Mouse (Mus musculus) MEL (cell line): Measurements from ENCODE around the gene Cnot4. TPM values are rescaled to one million over a fixed set of nuclear protein-coding genes. Genes with fewer than 3 reads are reported as not detected.

Experiments
- DNase-seq: peaks from one replicate; pipeline ENCODE4 v3.0.0; 2011; ENCODE audit warnings: low read depth, low spot score
- H3K27ac ChIP-seq: 2 replicates; pipeline ENCODE4 v1.5.1; 2012; ENCODE audit warnings: low read depth, mild to moderate bottlenecking, control low read depth, low read length, moderate library complexity; ENCODE audit not compliant: control insufficient read depth
- H3K27me3 ChIP-seq, 2 experiments: fragments of 150-350 bp in 1 of 2; sonication (generic) in 1 of 2; 2 replicates each; pipeline ENCODE4 v1.6.1; 2012; ENCODE audit warnings: low read length in 2 of 2, mild to moderate bottlenecking in 2 of 2, improper control_type of control experiment in 1 of 2, moderate library complexity in 1 of 2; ENCODE audit not compliant: insufficient read depth in 2 of 2, control insufficient read depth in 1 of 2
- H3K36me3 ChIP-seq, 2 experiments: 2 replicates each; pipeline ENCODE4 v1.6.1; 2012 to 2014; ENCODE audit warnings: low read length in 2 of 2, improper control_type of control experiment in 1 of 2, inconsistent platforms in 1 of 2, mild to moderate bottlenecking in 1 of 2; ENCODE audit not compliant: insufficient read depth in 2 of 2, control insufficient read depth in 1 of 2
- H3K4me1 ChIP-seq, 2 experiments: fragments of 150-350 bp in 1 of 2; sonication (generic) in 1 of 2; 2 replicates each; pipeline ENCODE4 v1.6.1; 2012; ENCODE audit warnings: low read length in 2 of 2, improper control_type of control experiment in 1 of 2, mild to moderate bottlenecking in 1 of 2; ENCODE audit not compliant: insufficient read depth in 2 of 2, control insufficient read depth in 1 of 2
- H3K4me3 ChIP-seq, 2 experiments: fragments of 150-350 bp in 1 of 2; sonication (generic) in 1 of 2; 2 replicates each; pipeline ENCODE4 v1.5.1; 2012; ENCODE audit warnings: low read depth in 2 of 2, low read length in 2 of 2, mild to moderate bottlenecking in 2 of 2, moderate library complexity in 2 of 2, control low read depth in 1 of 2, improper control_type of control experiment in 1 of 2; ENCODE audit not compliant: control insufficient read depth in 1 of 2, insufficient read depth in 1 of 2
- H3K79me2 ChIP-seq: 2 replicates; pipeline ENCODE4 v1.6.1; 2012; ENCODE audit warnings: mild to moderate bottlenecking, low read length, moderate library complexity; ENCODE audit not compliant: control insufficient read depth, poor library complexity, insufficient read depth
- H3K9ac ChIP-seq: 2 replicates; pipeline ENCODE4 v1.6.1; 2012; ENCODE audit warnings: low read depth, mild to moderate bottlenecking, control low read depth, low read length, moderate library complexity; ENCODE audit not compliant: control insufficient read depth, poor library complexity, severe bottlenecking
- H3K9me3 ChIP-seq: fragments of 150-350 bp; sonication (generic); replicated peaks from 2 replicates; pipeline ENCODE4 v1.6.1; 2012; ENCODE audit warnings: mild to moderate bottlenecking, low read length, improper control_type of control experiment, moderate library complexity; ENCODE audit not compliant: insufficient read depth
- BHLHE40 ChIP-seq: IDR thresholded peaks from 2 replicates; pipeline ENCODE4 v1.6.1; 2012; ENCODE audit warnings: low read depth, mild to moderate bottlenecking, inconsistent platforms, low read length, improper control_type of control experiment, borderline replicate concordance
- CHD1 ChIP-seq: IDR thresholded peaks from 2 replicates; pipeline ENCODE4 v1.6.1; 2012; ENCODE audit warnings: low read depth, mild to moderate bottlenecking, inconsistent platforms, low read length, improper control_type of control experiment
- EP300 ChIP-seq, 2 experiments: IDR thresholded peaks; 2 replicates each; pipeline ENCODE4 v1.6.1; 2011; ENCODE audit warnings: improper control_type of control experiment in 2 of 2, low read length in 2 of 2, low read depth in 1 of 2, mild to moderate bottlenecking in 1 of 2
- ETS1 ChIP-seq: IDR thresholded peaks from 2 replicates; pipeline ENCODE4 v1.6.1; 2012; ENCODE audit warnings: low read depth, mild to moderate bottlenecking, inconsistent platforms, low read length, improper control_type of control experiment, moderate library complexity
- GATA1 ChIP-seq: IDR thresholded peaks from 2 replicates; pipeline ENCODE4 v1.6.1; 2011; ENCODE audit warnings: low read depth, low read length, improper control_type of control experiment
- JUND ChIP-seq: IDR thresholded peaks from 2 replicates; pipeline ENCODE4 v1.6.1; 2011; ENCODE audit warnings: low read depth, mild to moderate bottlenecking, improper control_type of control experiment, low read length
- MAFK ChIP-seq: IDR thresholded peaks from 2 replicates; pipeline ENCODE4 v1.6.1; 2011; ENCODE audit warnings: low read depth, mild to moderate bottlenecking, low read length, improper control_type of control experiment, borderline replicate concordance
- MAX ChIP-seq: IDR thresholded peaks from 2 replicates; pipeline ENCODE4 v1.6.1; 2011; ENCODE audit warnings: low read length, improper control_type of control experiment
- MAZ ChIP-seq: IDR thresholded peaks from 2 replicates; pipeline ENCODE4 v1.6.1; 2012; ENCODE audit warnings: low read depth, mild to moderate bottlenecking, inconsistent platforms, low read length, improper control_type of control experiment
- MXI1 ChIP-seq: IDR thresholded peaks from 2 replicates; pipeline ENCODE4 v1.6.1; 2011; ENCODE audit warnings: mild to moderate bottlenecking, low read depth, low read length, improper control_type of control experiment
- MYB ChIP-seq: IDR thresholded peaks from 2 replicates; pipeline ENCODE4 v1.6.1; 2011; ENCODE audit warnings: mild to moderate bottlenecking, low read depth, low read length, improper control_type of control experiment
- POLR2A ChIP-seq, 2 experiments: IDR thresholded peaks; 2 replicates each; pipeline ENCODE4 v1.6.1; 2011 to 2012; ENCODE audit warnings: low read length in 2 of 2, mild to moderate bottlenecking in 2 of 2, control low read depth in 1 of 2, improper control_type of control experiment in 1 of 2, low read depth in 1 of 2, moderate library complexity in 1 of 2; ENCODE audit not compliant: control insufficient read depth in 1 of 2, insufficient read depth in 1 of 2, poor library complexity in 1 of 2
- POLR2AphosphoS2 ChIP-seq: IDR thresholded peaks from 2 replicates; pipeline ENCODE4 v1.6.1; 2011; ENCODE audit warnings: low read length, improper control_type of control experiment
- RAD21 ChIP-seq: IDR thresholded peaks from 2 replicates; pipeline ENCODE4 v1.6.1; 2011; ENCODE audit warnings: mild to moderate bottlenecking, low read depth, low read length, improper control_type of control experiment
- RCOR1 ChIP-seq: IDR thresholded peaks from 2 replicates; pipeline ENCODE4 v1.6.1; 2012; ENCODE audit warnings: low read depth, mild to moderate bottlenecking, inconsistent platforms, low read length, improper control_type of control experiment
- SMC3 ChIP-seq: IDR thresholded peaks from 2 replicates; pipeline ENCODE4 v1.6.1; 2011; ENCODE audit warnings: low read depth, low read length, improper control_type of control experiment
- TCF12 ChIP-seq: IDR thresholded peaks from 2 replicates; pipeline ENCODE4 v1.6.1; 2014; ENCODE audit warnings: low read depth, mild to moderate bottlenecking, inconsistent platforms, low read length, improper control_type of control experiment, moderate library complexity
- USF1 ChIP-seq: IDR thresholded peaks from 2 replicates; pipeline ENCODE4 v1.6.1; 2014; ENCODE audit warnings: low read depth, mild to moderate bottlenecking, inconsistent platforms, low read length, improper control_type of control experiment, moderate library complexity
- USF2 ChIP-seq, 2 experiments: IDR thresholded peaks; 2 replicates each; pipeline ENCODE4 v1.6.1; 2011 to 2012; ENCODE audit warnings: improper control_type of control experiment in 2 of 2, low read length in 2 of 2, borderline replicate concordance in 1 of 2, inconsistent platforms in 1 of 2, low read depth in 1 of 2, mild to moderate bottlenecking in 1 of 2; ENCODE audit not compliant: insufficient read depth in 1 of 2
- ZKSCAN1 ChIP-seq: IDR thresholded peaks from 2 replicates; pipeline ENCODE4 v1.6.1; 2012; ENCODE audit warnings: low read depth, mild to moderate bottlenecking, inconsistent platforms, low read length, improper control_type of control experiment, moderate library complexity
- ZMIZ1 ChIP-seq: IDR thresholded peaks from 2 replicates; pipeline ENCODE4 v1.6.1; 2012; ENCODE audit warnings: low read depth, mild to moderate bottlenecking, inconsistent platforms, low read length, improper control_type of control experiment, moderate library complexity
- ZNF384 ChIP-seq: IDR thresholded peaks from 2 replicates; pipeline ENCODE4 v1.6.1; 2012; ENCODE audit warnings: low read depth, mild to moderate bottlenecking, inconsistent platforms, low read length, improper control_type of control experiment
- polyA plus RNA-seq, 2 experiments: library from polyadenylated mRNA; stranded (reverse) in 1 of 2; unstranded in 1 of 2; fragments of >175 nt in 1 of 2; fragments of >200 nt in 1 of 2; gene quantifications; 2 replicates each; pipeline versions ENCODE4 v1.2.1 to v1.2.4; 2012; ENCODE audit warnings: low replicate concordance in 2 of 2, low read depth in 1 of 2; ENCODE audit not compliant: insufficient read length in 2 of 2, insufficient read depth in 1 of 2, missing spikeins in 1 of 2
- total RNA-seq: library from RNA; depleted of rRNA; stranded (reverse); fragments of 300-350 nt; gene quantifications from 2 replicates; pipeline ENCODE4 v1.2.3, GENCODE M21; 2012

The Cnot4 gene
- total and polyA plus RNA-seq, 3 experiments, result 6.2 to 41.9 (median 13.6) TPM

- Histone ChIP-seq H3K9ac (no peak overlapping the region), H3K4me3 (no peak overlapping the region), H3K36me3 (peaks cover 0 to 3% of the 10 kb centered on the region in 2 experiments; a peak in 1 of 4 replicates), H3K27ac (no peak overlapping the region), H3K27me3 (no peaks in the 10 kb centered on the region), H3K79me2 (no peaks in the 10 kb centered on the region), H3K9me3 (no peaks in the 10 kb centered on the region), H3K4me1 (peaks cover 0 to 6% of the 10 kb centered on the region in 2 experiments; a peak in 2 of 4 replicates)
- TF ChIP-seq USF1, result no peak
- no peak for TF ChIP-seq MYB
- no peak for TF ChIP-seq MAX
- no peak for TF ChIP-seq ZKSCAN1
- no peak for TF ChIP-seq RAD21
- peak; percentile 58 for TF ChIP-seq ETS1
- peak; percentile 45; the same call in 1 of the 2 replicates for TF ChIP-seq TCF12
- TF ChIP-seq SMC3, result no peak
- no peak for TF ChIP-seq POLR2A (IDR thresholded peaks at IDR 0.05; ENCODE audit: control insufficient read depth in 1 of 2, insufficient read depth in 1 of 2, low read depth in 1 of 2, low read length in 2 of 2, poor library complexity in 1 of 2)
- TF ChIP-seq BHLHE40, result no peak
- no peak for TF ChIP-seq MXI1
- no peak for TF ChIP-seq MAZ
- no peak for TF ChIP-seq POLR2AphosphoS2
- peak in 1 of 2 experiments; percentile 72; a peak in 2 of 4 replicates for TF ChIP-seq EP300 (IDR thresholded peaks at IDR 0.05; ENCODE audit: low read depth in 1 of 2, low read length in 2 of 2)
- TF ChIP-seq ZNF384, result no peak
- TF ChIP-seq RCOR1, result peak; percentile 35; the same call in 1 of the 2 replicates
- no peak for TF ChIP-seq MAFK
- TF ChIP-seq USF2 (IDR thresholded peaks at IDR 0.05; ENCODE audit: borderline replicate concordance in 1 of 2, insufficient read depth in 1 of 2, low read depth in 1 of 2, low read length in 2 of 2), result no peak
- peak; percentile 65; the same call in 1 of the 2 replicates for TF ChIP-seq GATA1
- TF ChIP-seq ZMIZ1, result no peak
- TF ChIP-seq JUND, result no peak
- DNase-seq, result peak; percentile 54
Measured at GRCm38 (mm10) chr6:35016624-35017023, 116.9 kb downstream of the Cnot4 start.

- TF ChIP-seq CHD1, result no peak
- H3K9me3 ChIP-seq, result no peaks in the 10 kb centered on the region
Measured at GRCm38 (mm10) chr6:35011953-35012352, 121.6 kb downstream of the Cnot4 start.

More at GRCm38 (mm10) chr6:35011953-35012352, 121.6 kb downstream of the Cnot4 start:
- Histone ChIP-seq H3K9ac (no peak overlapping the region), H3K79me2 (no peaks in the 10 kb centered on the region), H3K4me1 (peaks cover 0 to 2% of the 10 kb centered on the region in 2 experiments; a peak in 2 of 4 replicates), H3K36me3 (peaks cover 0 to 3% of the 10 kb centered on the region in 2 experiments; a peak in 1 of 4 replicates), H3K27ac (no peak overlapping the region), H3K27me3 (no peaks in the 10 kb centered on the region), H3K4me3 (no peak overlapping the region)
- no peak for DNase-seq
